Mouse (Mus musculus): Measurements from ENCODE around the gene Epp13. TPM values are rescaled to one million over a fixed set of nuclear protein-coding genes. Genes with fewer than 3 reads are reported as not detected.
"Not testable (repeated sequence)": the region's sequence is repeated elsewhere in the genome, so short reads cannot be mapped to it uniquely, and the experiment has no call there.

Epp13 gene
- polyA plus RNA-seq, 1 experiment from 2014 or later: not detected

GRCm38 (mm10) chr7:6282749-6283148 is 30.2 kb downstream of the Epp13 start:
- Histone ChIP-seq H3K27ac (ENCODE audit: low read length) (no peak overlapping the region), H3K9ac (ENCODE audit: low read depth, low read length) (0 out of 2 replicates have a peak overlapping the region, but pooled peaks have one; percentile 78), H3K27me3 (replicated peaks; ENCODE audit: control insufficient read depth, insufficient read depth, low read length) (no peaks in the 10 kb centered on the region), H3K4me2 (ENCODE audit: low read depth, low read length) (peak overlapping the region; percentile 62), H3K4me3 (ENCODE audit: low read length) (peak overlapping the region; percentile 67), H3K36me3 (ENCODE audit: control insufficient read depth, insufficient read depth, low read length) (no peaks in the 10 kb centered on the region), H3K9me3 (ENCODE audit: control insufficient read depth, low read length) (no peaks in the 10 kb centered on the region), H3K4me1 (ENCODE audit: control insufficient read depth, insufficient read depth, low read length) (peaks cover 13% of the 10 kb centered on the region)
- 0 out of 2 replicates have a peak, but pooled peaks have one; percentile 0 for ATAC-seq
- 8% methylated on average over 1 of the region's 1 CpGs for WGBS

GRCm38 (mm10) chr7:6283451-6284075 is 31.1 kb downstream of the Epp13 start:
- Histone ChIP-seq H3K4me1 (ENCODE audit: control insufficient read depth, insufficient read depth, low read length) (peaks cover 21% of the 10 kb centered on the region), H3K4me3 (ENCODE audit: low read length) (peak overlapping the region; percentile 67), H3K27me3 (replicated peaks; ENCODE audit: control insufficient read depth, insufficient read depth, low read length) (no peaks in the 10 kb centered on the region), H3K36me3 (ENCODE audit: control insufficient read depth, insufficient read depth, low read length) (no peaks in the 10 kb centered on the region), H3K27ac (ENCODE audit: low read length) (peak overlapping the region; percentile 72), H3K9ac (ENCODE audit: low read depth, low read length) (peak overlapping the region; percentile 78), H3K9me3 (ENCODE audit: control insufficient read depth, low read length) (no peaks in the 10 kb centered on the region), H3K4me2 (ENCODE audit: low read depth, low read length) (peak overlapping the region; percentile 62)
- ATAC-seq: peak; percentile 67
- WGBS: 1% methylated on average over 23 of the region's 23 CpGs

GRCm38 (mm10) chr7:6284442-6285012 is 32.0 kb downstream of the Epp13 start:
- H3K27me3 ChIP-seq (replicated peaks; ENCODE audit: control insufficient read depth, insufficient read depth, low read length): no peaks in the 10 kb centered on the region
- ATAC-seq: no peak
- no peak overlapping the region for H3K9ac ChIP-seq (ENCODE audit: low read depth, low read length)
- WGBS: 91% methylated on average over 4 of the region's 4 CpGs
- no peaks in the 10 kb centered on the region for H3K36me3 ChIP-seq (ENCODE audit: control insufficient read depth, insufficient read depth, low read length)
- H3K27ac ChIP-seq (ENCODE audit: low read length): no peak overlapping the region
- H3K4me2 ChIP-seq (ENCODE audit: low read depth, low read length): no peak overlapping the region
- H3K9me3 ChIP-seq (ENCODE audit: control insufficient read depth, low read length): no peaks in the 10 kb centered on the region
- H3K4me1 ChIP-seq (ENCODE audit: control insufficient read depth, insufficient read depth, low read length): peaks cover 21% of the 10 kb centered on the region
- H3K4me3 ChIP-seq (ENCODE audit: low read length): no peak overlapping the region

- H3K27me3 ChIP-seq (replicated peaks; ENCODE audit: control insufficient read depth, insufficient read depth, low read length): no peaks in the 10 kb centered on the region
- 86% methylated on average over 6 of the region's 6 CpGs for WGBS
- no peak for ATAC-seq
- H3K4me2 ChIP-seq (ENCODE audit: low read depth, low read length): no peak overlapping the region
- peaks cover 21% of the 10 kb centered on the region for H3K4me1 ChIP-seq (ENCODE audit: control insufficient read depth, insufficient read depth, low read length)
- no peak overlapping the region for H3K9ac ChIP-seq (ENCODE audit: low read depth, low read length)
- no peaks in the 10 kb centered on the region for H3K36me3 ChIP-seq (ENCODE audit: control insufficient read depth, insufficient read depth, low read length)
- H3K27ac ChIP-seq (ENCODE audit: low read length): no peak overlapping the region
- no peaks in the 10 kb centered on the region for H3K9me3 ChIP-seq (ENCODE audit: control insufficient read depth, low read length)
- no peak overlapping the region for H3K4me3 ChIP-seq (ENCODE audit: low read length)
Observed at GRCm38 (mm10) chr7:6285366-6285765, 32.9 kb downstream of the Epp13 start.

GRCm38 (mm10) chr7:6285842-6286705 is 33.6 kb downstream of the Epp13 start, which contains the start of gene Zfp667:
Zfp667 (plus strand) TSS chr7:6286579.
- Histone ChIP-seq H3K9ac (ENCODE audit: low read depth, low read length) (peak within 1 kb of the TSS; percentile 59), H3K4me3 (ENCODE audit: low read length) (peak within 1 kb of the TSS; percentile 61), H3K9me3 (ENCODE audit: control insufficient read depth, low read length) (no peaks in the 10 kb centered on the region), H3K36me3 (ENCODE audit: control insufficient read depth, insufficient read depth, low read length) (no peaks in the 10 kb centered on the region), H3K27ac (ENCODE audit: low read length) (peak within 1 kb of the TSS; percentile 72), H3K4me1 (ENCODE audit: control insufficient read depth, insufficient read depth, low read length) (peaks cover 21% of the 10 kb centered on the region), H3K4me2 (ENCODE audit: low read depth, low read length) (peak within 1 kb of the TSS; percentile 74), H3K27me3 (replicated peaks; ENCODE audit: control insufficient read depth, insufficient read depth, low read length) (no peaks in the 10 kb centered on the region)
- ATAC-seq: peak; percentile 85
- WGBS: 2% methylated on average over 50 of the region's 50 CpGs

- Histone ChIP-seq H3K27ac (ENCODE audit: low read length) (no peak overlapping the region), H3K9ac (ENCODE audit: low read depth, low read length) (peak overlapping the region; percentile 59)
- ATAC-seq: peak; percentile 8
Observed at GRCm38 (mm10) chr7:6286921-6287531, 34.5 kb downstream of the Epp13 start.

GRCm38 (mm10) chr7:6291121-6291520 is 38.6 kb downstream of the Epp13 start:
- H3K36me3 ChIP-seq (ENCODE audit: control insufficient read depth, insufficient read depth, low read length); H3K27ac ChIP-seq (ENCODE audit: low read length); H3K9me3 ChIP-seq (ENCODE audit: control insufficient read depth, low read length); ATAC-seq; H3K4me2 ChIP-seq (ENCODE audit: low read depth, low read length); H3K27me3 ChIP-seq (replicated peaks; ENCODE audit: control insufficient read depth, insufficient read depth, low read length); H3K9ac ChIP-seq (ENCODE audit: low read depth, low read length); H3K4me3 ChIP-seq (ENCODE audit: low read length): not testable (repeated sequence)
- WGBS: 91% methylated on average over 5 of the region's 6 CpGs
- H3K4me1 ChIP-seq (ENCODE audit: control insufficient read depth, insufficient read depth, low read length): peaks cover 16% of the 10 kb centered on the region

More at GRCm38 (mm10) chr7:6286921-6287531, 34.5 kb downstream of the Epp13 start:
- Histone ChIP-seq H3K27me3 (replicated peaks; ENCODE audit: control insufficient read depth, insufficient read depth, low read length) (no peaks in the 10 kb centered on the region), H3K4me1 (ENCODE audit: control insufficient read depth, insufficient read depth, low read length) (peaks cover 21% of the 10 kb centered on the region), H3K9me3 (ENCODE audit: control insufficient read depth, low read length) (no peaks in the 10 kb centered on the region), H3K36me3 (ENCODE audit: control insufficient read depth, insufficient read depth, low read length) (no peaks in the 10 kb centered on the region), H3K4me2 (ENCODE audit: low read depth, low read length) (peak overlapping the region; percentile 74), H3K4me3 (ENCODE audit: low read length) (peak overlapping the region; percentile 61)
- WGBS: 21% methylated on average over 15 of the region's 15 CpGs

- not testable (repeated sequence) for H3K9ac ChIP-seq (ENCODE audit: low read depth, low read length); H3K4me1 ChIP-seq (ENCODE audit: control insufficient read depth, insufficient read depth, low read length); ATAC-seq; H3K27me3 ChIP-seq (replicated peaks; ENCODE audit: control insufficient read depth, insufficient read depth, low read length); H3K9me3 ChIP-seq (ENCODE audit: control insufficient read depth, low read length); H3K36me3 ChIP-seq (ENCODE audit: control insufficient read depth, insufficient read depth, low read length); H3K27ac ChIP-seq (ENCODE audit: low read length); H3K4me2 ChIP-seq (ENCODE audit: low read depth, low read length); H3K4me3 ChIP-seq (ENCODE audit: low read length)
- WGBS: 69% methylated on average over 11 of the region's 11 CpGs
Observed at GRCm38 (mm10) chr7:6300796-6301195, 48.3 kb downstream of the Epp13 start.

All from intestine, embryonic 16.5 days (tissue).